Mouse (Mus musculus) thymus, postnatal 14 days (tissue): ENCODE measurements around the gene Abcc5.
"Not testable (repeated sequence)": the region's sequence is repeated elsewhere in the genome, so short reads cannot be mapped to it uniquely, and the experiment has no call there.

Experiments used
- DNase-seq: peaks from one replicate; pipeline ENCODE4 v3.0.0; 2021

Abcc5 gene

DNA sequence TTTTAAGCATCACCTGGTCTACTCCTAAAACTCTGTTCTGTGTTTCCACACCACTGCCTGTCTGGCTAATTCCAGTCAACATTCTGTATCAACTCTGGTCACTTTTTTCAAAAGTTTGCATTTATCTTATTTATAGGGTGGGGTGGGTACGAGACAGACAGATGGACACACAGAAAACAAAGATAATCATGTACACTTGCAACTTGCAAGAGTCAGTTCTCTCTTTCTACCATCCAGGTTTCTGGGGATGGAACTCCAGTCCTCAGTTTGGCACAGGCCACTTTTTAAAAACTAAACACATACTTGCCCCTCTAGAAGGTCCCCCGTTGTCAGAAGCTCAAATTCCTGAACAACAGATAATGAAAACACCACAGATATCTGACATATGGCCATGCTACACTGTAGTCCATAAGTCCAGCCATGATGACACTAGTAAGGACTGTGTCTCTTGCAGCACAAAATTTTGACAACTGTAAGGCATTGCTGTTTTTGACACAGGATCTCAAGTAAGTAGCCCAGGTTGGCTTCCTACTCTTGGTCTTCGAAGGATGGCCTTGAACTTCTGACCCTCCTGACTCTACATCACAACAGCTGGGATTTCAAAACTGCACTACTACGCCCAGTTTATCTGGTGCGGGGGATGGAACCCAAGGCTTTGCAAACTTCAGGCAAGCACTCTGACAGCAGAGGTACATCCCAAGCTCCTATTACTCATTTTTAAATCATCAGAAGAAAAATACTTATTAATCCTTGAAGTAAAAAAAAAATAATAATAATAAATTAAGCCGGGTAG, 3.1 kb downstream of the Abcc5 start:
- DNase-seq = no peak

GRCm38 (mm10) chr16:20418054-20418453, 8.1 kb downstream of the Abcc5 start:
- no peak for DNase-seq

DNA sequence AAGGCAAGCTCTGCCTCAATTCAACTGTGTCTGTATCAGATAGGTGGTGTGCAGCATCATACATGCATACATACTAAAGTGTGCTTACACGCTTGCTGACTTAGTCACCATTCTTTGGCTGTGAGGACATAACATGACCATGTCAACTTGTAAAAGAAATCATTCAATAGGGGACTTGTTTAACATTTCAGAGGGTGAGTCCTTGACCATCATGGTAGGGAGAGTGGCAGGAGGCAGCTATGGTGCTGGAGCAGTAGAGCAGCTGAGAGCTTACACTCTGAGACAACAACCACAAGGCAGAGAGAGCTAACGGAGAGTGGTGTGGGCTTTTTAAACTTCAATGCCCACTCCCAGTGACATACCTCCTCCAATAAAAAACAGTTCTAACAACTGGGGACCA, 9.9 kb downstream of the Abcc5 start:
- DNase-seq = no peak

DNA sequence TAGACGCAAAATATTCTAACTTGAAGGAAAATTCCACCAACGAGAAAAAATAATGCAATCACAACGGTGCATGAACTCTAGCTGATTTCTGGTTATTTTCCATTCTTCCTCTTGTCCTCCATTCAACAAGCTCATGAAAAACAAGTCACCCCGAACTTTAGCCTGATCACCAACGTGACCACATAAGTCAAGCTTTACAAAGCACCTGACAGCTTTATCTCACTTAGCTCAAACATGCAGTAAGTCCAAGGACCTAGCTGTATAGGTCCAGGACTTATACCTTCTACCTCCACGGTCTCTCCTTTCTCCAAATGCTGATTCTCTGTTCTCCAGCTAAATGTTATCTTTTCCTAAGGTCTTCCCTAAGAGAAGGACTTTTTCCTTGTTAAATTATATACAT, 10.4 kb downstream of the Abcc5 start:
- no peak for DNase-seq

DNA sequence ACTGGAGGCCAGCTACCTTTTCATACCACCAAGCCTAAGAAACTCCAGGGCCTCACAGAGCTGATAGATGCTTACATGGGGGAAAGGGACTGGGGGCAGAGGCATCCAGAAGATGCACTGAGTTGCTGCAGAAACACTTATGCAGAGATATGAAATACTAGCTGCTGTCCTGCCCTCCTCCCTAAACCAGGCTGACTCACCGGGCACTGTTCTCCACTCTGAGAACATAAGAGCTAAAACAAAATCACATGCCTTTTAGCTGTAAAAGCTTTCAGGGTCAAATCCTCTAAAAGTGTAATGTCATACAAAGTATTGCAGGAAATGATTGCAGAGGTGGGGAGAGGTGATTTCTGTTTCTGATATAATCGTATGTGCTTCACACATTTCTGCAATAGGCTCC, 11.0 kb downstream of the Abcc5 start:
- no peak for DNase-seq

DNA sequence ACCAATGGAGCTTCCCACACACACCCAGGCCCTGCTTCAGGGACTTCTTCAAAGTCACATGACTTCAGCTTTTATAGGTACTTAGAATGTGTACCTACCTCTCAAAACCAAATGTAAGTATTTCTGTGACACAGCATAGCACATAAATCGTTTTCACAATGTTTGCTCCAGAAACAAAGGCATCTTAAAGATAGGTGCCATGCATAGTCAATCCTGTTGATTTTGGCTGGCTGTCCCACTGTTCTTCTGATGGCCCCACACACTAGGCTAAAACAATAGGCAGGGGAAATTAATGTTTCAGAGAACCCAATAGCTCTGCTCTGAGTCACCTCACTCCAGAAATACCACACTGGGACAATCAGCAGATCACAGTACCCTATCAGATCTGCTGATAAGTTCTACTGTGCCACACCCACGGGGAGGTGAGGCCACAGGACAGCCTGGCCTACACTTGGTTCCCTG, 12.3 kb downstream of the Abcc5 start:
- no peak for DNase-seq

DNA sequence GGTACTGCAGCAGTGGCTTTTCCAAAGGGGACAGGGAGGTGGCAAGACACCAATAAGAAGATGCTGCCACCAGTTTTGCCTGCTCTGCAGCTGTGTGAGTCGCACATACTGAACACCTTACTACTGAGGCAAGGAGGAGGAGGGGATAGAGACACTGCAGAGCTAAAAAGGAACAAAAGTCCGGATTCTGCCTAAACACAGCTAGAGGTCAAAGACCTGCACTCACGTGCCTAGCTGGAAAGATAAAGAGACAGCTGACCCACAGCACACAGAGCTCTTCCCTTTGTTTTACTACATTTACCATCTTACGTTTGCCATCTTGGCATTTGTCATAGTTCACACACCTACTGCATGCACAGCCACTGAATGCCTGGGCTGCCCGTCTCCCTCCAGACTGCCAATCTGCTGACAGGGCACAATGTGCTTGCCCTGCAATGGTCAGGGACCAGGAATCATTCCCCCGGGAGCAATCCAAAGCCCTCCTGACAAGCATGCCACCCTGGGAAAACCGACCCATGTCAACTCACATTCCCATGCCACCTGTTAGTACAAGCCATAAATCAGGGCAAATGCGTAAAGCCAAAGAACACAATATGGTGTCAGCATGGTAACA, 14.1 kb downstream of the Abcc5 start:
- no peak for DNase-seq

GRCm38 (mm10) chr16:20405335-20405734, 20.9 kb downstream of the Abcc5 start:
- DNase-seq = no peak

DNA sequence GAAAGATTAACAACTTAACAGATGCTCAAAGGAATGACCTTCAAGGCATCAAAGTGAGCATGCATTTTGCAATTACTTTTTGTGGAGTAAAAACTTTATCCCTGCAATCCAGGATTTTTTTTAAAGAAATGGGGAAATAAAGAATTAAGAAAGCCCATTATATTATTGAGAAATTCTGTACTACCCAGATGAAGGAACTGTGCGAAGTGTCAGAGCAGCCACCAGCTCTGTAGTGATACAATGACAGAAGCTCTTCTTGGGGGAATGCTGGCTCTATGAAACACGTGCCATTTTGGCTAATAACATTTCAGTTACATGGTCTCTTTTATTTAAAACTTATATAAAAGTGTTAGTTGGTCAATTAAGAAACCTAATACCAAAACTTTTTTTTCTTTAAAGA, 22.9 kb downstream of the Abcc5 start:
- no peak for DNase-seq

GRCm38 (mm10) chr16:20401592-20401991, 24.6 kb downstream of the Abcc5 start:
- DNase-seq = no peak

DNA sequence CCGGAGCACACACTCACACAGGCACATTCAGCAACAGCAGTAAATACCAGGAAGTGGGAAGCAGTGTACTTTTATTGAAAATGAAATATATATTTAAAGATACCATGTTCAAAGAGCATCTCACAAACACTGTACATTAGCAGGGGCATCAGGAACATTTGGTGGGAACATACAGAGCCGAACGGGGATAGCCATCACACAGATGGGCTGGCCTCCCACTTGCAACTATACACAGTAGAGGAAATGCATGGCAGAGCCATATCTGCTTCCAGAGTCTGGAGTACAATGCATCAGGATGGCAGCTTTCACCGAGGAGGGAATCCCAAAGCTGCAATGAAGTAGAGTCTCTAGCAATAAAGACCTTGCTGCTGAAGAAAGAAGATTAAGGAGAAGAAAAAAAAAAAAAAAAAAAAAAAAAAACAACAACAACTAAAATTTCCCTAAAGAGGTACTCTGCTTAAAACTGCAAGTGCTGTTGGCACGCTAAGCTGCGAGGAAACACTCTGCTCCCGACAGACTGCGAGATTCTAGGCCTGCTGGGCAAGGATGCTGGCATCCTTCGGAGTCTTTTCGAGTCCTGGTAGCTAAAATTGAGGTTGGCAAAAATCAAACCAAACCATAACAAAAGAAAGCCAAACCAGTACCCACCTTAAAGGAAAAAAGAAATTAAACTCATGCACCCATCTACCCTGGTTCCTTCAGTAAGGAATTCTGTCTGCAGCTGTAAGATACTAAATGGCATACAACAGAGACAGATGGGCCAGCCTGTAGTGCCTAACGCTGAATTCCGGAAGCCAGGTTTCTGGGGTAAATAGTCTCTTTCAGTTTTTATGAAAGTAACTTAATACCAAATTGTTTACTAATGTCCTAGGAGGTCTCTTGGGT, 25.2 kb downstream of the Abcc5 start:
- no peak for DNase-seq

DNA sequence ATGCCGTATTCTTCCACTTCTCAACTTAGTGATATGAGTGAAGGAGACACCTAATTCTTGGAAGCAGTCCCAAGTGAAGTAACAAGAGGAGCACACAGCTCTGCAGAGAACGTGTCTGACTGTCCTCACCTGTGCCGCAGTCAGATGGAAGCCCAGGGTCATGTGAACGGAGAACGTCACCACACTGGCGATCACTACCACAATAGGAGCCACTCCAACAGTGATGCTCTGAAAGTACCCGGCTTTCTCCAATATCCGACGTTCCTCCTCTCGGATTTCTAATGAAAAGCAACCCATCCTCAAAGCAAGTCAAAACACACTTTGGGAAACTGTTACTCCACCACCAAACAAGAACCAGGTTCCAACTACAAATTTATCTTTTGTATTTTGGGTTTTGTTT, 29.3 kb downstream of the Abcc5 start:
- DNase-seq = no peak

GRCm38 (mm10) chr16:20395216-20395907, 30.8 kb downstream of the Abcc5 start:
- peak; percentile 45 for DNase-seq

GRCm38 (mm10) chr16:20391753-20392152, 34.4 kb downstream of the Abcc5 start:
- DNase-seq = no peak

- no peak for DNase-seq
Measured at GRCm38 (mm10) chr16:20390233-20390632, 36.0 kb downstream of the Abcc5 start.

DNA sequence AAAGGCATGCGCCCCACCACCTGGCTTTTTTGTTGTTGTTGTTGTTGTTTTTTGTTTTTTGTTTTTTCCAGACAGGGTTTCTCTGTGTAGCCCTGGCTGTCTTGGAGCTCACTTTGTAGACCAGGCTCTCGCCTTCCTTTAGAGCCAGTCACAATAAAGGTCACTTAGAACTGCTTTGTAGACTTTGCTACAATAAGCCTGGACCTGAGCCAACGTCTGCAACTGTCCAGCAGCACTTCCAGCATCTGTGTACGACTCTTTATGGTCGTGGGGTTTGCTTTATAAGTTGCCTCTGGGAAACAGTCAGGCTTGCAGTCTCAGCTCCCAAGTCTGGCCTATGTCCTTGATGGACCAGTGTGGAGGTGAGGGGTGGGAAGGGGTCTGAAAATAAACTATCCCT, 45.2 kb downstream of the Abcc5 start:
- DNase-seq = no peak

DNA sequence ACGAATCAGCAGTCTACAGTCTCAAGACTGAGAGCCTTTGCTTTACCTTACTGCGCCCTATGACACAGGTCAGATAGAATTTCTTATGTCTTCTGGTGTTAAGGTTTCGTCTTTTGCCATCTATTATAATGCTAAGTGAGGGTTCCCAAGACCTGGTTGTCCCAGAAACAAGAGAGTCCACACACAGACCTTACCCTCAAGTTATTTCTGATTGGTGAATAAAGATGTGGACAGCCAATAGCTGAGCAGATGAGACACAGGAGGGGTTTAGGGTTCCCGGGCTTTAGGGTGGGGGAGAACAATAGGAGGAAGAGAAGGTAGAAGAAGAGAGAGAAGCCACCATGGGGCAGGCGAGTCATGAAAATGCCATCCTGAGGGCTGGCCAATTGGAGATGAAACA, 50.9 kb downstream of the Abcc5 start:
- no peak for DNase-seq

- no peak for DNase-seq
Measured at GRCm38 (mm10) chr16:20371731-20372130, 54.5 kb downstream of the Abcc5 start.

GRCm38 (mm10) chr16:20368221-20368620, 58.0 kb downstream of the Abcc5 start:
- DNase-seq = no peak

DNA sequence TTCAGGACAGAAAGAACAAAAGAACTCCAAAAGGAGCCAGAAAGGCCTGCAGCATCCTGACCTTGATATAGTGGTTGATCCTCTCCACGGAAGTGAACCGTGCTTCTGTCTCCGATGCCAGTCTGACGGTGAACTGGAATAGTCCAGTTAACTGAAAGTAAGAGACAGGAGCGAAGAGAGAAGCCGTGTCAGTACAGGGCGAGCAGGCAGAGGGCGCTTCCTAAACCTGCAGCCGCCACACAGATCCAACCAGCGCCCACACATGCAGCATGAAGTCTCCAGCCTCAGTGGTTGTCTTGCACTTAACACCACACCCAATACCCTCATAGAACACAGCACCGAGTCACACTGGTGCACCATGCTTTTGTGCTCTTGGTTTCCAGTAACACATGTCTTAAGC, 64.1 kb downstream of the Abcc5 start:
- DNase-seq = no peak

DNA sequence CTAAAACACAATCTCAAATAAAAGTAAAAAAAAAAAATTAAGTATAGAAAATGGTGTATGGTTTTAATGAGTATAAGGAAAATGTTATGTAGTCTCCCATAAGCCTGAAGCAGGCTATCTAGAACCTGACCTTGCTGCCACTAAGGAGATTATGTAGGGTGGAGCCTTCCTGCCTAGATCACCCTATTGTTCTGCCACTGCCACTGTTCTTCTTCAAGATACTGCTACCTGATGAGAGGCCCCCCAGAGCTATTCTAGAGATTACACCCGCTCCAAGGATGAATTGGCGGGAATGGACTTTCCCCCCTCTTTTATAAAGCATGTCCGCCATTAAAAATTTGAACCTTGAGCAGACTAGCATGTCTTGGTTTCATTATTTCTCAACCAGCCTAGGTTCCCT, 64.7 kb downstream of the Abcc5 start:
- not testable (repeated sequence) for DNase-seq

DNA sequence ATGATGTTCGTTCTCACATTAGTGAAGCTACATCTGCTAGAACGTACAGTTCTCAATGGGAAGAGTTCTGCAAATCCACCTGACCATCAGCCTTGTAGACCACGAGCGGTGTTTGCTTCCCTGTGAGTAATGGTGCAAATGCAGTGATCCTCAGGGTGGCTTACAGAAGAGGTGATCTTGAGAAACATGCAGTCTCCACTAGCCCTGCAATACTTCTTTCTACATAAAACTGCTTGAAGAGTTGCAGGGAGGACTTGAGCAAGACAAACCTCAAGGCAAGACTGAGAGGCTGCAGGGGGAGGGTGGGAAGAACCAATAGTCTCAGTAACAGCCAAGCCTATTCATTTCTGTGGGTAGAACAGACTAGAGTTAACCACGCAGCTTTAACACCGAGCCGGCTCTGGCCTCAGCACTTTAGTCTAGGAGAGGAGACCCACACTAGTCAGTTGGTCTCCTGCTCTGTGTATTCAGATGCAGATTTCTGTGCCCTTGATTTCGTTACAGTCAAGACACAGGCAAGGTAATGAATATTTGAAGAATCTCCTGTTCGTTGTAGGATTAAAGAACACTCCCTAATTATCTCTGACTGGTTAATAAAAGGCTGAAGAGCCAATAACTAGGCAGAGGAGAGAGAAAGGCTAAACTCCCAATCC, 66.4 kb downstream of the Abcc5 start:
- no peak for DNase-seq
